Mouse (Mus musculus): ENCODE measurements at regions not wholly inside any gene's neighbourhood (a gene's known extent, or its start where the extent isn't known, plus 50 kb on each side); places are given as distances from the start of the nearest gene placed in this dataset.

DNA sequence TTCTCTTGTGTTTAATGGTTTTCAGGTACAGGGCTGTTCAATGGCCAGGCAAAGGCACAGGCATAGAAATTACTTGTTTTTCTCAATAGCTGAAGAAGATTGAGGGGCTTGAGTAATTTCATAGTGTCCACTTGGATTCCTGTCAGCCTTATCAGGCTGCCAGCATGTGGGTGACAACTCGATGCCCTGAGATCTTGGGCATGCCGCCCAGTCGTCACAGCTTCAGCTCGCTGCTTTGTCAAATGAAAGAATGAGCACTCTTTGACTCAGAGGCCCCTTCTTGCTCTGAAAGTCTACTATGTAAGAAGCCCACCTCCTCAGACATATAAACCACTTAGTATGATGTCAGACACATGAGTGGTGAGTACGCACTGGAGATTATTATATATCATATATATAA, 272.6 kb downstream of the Rwdd3 start:
- no peak for ATAC-seq (replicated peaks; ENCODE audit: poor library complexity)

DNA sequence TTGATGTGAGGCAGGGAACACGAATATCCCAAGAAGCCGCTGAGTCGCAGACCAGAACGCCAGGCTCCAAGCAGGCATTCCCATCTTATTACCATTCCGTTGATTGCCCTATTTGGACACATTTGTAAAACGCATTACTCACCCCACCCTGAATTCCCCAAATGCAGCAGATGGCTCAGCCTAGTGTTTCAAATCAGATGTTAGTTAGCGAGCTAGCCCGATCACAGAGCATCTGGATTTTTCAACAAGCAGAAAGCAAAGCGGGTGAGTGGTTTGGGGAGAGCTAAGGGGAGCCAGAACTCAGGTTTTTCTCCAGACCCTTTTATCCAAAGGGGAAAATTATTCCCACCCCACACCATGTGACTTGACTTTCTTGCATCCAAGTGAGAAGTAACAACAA, 273.2 kb downstream of the Rwdd3 start:
- ATAC-seq (replicated peaks; ENCODE audit: poor library complexity): no peak

DNA sequence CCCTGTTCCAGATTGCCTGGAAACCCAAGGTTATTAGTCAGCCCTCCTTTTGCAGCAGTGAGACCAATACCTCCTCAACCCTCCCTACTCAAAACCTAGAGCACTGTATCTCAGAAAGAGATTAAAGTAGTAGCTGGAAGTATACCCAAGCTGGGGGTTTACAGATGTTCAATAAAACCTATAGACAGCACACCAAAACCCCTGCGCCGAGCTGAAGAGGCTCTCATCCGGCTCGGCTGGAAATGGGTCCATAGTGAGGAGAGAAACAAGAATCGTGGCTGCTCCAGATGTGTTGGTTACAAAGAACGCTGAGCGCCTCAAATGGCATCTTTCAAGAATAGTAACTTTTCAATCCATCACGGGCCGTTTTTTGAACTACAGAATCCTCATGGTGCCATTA, 273.7 kb downstream of the Rwdd3 start:
- no peak for ATAC-seq (replicated peaks; ENCODE audit: poor library complexity)

DNA sequence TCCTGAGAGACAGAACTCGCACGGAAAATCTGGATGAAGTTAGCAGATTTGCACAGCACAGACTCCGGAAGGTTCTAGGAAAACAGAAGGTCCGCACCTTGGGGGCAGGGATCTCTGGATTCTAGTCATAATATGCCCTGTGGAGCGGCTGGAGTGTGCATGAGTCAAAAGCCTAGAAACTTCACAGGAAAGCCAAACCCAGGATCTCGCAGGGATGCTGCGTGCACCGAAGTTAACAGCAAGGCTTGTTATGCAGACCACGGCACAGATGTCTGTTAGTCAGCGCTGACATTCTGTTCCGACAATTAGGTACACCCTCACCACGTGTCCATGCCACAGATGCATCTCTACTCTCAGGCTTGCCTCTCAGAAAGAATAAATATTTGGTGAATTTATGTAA, 274.3 kb downstream of the Rwdd3 start:
- ATAC-seq (replicated peaks; ENCODE audit: poor library complexity): no peak

DNA sequence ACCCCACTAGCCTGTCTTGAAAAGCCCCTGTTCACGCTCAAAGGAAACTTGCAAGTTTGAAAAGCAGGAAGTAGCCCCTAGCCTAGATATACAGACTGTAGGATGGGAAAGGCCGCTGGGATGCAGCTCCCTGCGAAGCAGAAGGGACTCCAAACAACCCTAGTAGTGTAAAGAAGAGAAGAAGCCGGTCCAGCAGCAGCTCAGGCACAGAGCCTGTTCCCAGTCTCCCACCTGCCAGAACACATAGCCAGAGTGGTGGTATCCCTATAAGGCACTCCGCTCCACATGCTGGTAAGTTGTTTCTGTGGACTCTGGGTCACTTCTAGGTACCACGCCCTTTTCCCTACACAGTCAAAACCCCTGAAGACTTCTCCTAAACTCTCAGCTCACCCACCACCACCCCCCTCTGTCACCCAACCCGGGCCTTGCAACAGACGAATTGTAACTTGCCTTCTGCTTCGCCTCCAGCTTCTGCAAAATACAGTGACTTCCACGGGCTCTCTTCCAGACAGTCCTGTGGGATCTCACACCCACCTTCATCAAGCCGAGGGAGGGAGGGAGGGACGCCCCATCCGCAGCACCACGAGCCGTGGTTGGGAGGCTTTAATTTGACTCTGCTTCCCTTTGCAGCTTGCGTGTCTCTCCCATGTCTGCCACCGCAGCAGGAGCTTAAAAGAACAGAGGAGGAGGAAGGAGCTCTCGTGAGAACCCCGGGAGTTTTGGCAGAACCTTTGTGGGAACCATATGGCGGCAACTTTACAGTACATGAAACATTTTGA, 285.2 kb downstream of the Rwdd3 start:
- ATAC-seq (replicated peaks; ENCODE audit: poor library complexity): no peak

DNA sequence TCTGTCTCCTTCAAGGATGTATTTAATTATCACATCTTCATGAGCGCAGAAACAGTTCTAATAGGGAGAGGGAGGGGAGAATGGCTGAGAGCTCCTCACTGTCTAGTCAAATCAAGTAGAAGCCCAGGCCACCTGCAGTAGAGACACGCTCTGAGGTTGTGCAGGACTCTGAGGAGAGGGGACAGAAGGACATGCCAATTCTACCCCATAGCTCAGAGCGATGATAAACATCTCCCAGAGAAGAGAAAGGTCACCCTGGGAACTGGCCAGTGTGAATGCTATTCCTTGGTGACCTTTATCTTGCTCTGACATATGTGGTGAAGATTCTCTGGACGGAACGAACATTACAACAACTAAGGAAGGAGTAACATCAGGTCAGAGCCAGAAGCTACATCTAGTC, 286.1 kb downstream of the Rwdd3 start:
- no peak for ATAC-seq (replicated peaks; ENCODE audit: poor library complexity)

DNA sequence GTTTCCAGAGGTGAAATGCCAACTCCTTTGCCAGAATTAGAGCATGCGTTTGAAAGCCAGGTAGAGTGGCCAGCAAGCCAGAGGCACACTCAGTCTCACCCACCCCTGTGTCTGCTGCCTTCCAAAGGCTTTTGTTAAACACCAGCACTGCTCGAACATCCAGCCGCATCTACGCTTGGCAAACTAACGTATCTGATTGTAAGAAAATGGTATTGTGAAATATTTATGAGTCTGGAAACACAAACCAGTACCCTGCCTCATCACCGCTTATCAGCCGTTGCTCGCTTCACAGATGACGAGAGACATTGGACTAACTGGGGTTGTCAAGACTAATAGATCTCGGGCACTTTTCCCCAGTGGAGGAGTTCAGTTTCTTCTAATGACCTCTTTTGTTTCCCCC, 287.3 kb downstream of the Rwdd3 start:
- ATAC-seq (replicated peaks; ENCODE audit: poor library complexity): no peak

DNA sequence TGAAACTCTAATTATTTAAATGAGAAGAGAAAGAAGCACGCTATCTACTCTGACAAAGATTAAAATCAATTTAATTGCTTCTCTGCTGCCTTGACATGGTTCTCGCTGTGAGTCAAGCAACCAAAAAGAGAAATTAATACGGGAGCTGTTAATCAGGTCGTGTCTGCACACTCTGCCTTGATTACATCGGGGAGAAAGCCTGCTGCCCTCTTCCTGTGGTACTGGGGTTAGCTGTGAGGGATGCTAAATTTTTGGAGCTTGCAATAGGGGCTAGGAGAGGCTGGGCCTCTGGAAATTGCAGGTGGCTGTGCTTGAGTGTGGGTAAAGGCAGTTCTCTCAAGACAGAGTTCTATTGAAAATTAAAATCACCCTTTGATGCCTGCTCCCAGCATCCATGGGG, 287.8 kb downstream of the Rwdd3 start:
- ATAC-seq (replicated peaks; ENCODE audit: poor library complexity): no peak

DNA sequence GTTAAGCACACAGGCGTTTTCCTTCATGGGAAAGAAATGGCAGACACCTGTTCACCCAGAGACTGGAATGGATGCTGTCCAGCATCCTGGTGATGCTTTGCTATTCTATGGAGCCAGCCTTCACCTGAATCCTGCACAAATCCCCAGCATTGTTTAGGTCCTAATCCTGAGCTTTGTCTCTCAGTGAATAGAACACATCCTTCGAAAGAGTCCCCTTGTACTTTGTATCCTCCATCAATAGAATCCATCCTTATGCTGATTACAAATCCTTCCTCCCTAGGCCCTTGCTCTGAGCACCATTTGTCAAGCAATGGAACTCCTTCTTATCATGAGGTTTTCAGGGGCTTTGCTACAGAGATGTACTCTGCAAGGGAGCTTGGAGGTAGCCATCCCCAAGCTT, 292.1 kb downstream of the Rwdd3 start:
- no peak for ATAC-seq (replicated peaks; ENCODE audit: poor library complexity)

DNA sequence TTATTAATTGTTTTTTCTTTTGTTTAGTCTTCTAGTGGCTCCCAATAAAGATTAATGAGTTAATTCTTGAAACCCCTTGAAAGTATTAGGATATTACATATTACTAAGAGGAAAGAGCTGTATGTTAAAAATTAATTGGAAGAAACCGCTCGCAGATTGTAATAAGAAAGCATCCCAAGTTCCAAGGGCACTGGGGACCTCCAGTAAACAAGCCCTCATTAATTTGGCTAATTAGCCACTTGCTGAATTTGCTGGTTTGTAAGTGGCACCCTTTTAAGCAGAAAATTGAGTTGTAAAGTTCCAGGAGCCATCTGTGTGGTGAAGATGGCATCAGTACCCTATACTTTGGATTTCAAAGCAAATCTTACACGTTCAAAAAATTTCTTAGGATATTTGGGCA, 295.8 kb downstream of the Rwdd3 start:
- ATAC-seq (replicated peaks; ENCODE audit: poor library complexity): no peak

DNA sequence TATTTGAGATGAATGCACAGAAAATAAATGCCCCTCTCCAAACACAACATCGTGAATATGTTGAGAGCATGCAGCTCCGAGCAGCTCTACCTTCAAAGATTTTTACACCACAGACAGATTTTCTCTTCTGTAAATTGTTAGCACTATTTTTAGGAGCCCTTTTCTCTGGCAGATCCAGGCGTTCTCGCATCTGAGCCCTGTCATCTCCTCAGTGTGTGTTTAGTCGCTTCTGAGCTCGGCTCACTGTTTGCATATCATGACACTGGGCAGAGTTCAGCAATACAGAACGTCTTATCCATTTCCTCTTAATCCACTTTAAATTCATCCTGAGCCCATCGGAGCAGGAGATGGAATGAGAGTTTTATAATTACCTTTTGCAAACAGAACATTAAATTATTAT, 306.5 kb downstream of the Rwdd3 start:
- ATAC-seq (replicated peaks; ENCODE audit: poor library complexity): no peak

DNA sequence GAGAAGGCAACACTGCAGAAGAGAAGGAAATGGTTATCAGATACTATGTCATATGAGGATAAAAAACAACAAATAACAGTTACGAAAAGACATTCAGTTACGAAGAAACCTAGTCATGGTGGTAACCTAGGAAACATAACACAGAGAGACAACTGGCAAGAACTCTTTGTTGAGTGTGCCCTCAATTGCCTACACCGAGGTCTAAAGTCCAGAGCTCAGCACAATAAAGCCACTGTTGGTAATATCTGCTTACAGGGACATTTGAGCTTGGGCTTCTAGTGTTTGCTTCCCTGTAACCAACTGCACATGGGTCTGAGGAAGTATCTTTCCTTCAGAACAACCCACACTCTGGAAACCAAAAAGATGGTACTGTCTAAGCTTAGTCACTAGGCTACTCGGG, 309.9 kb downstream of the Rwdd3 start:
- no peak for ATAC-seq (replicated peaks; ENCODE audit: poor library complexity)

DNA sequence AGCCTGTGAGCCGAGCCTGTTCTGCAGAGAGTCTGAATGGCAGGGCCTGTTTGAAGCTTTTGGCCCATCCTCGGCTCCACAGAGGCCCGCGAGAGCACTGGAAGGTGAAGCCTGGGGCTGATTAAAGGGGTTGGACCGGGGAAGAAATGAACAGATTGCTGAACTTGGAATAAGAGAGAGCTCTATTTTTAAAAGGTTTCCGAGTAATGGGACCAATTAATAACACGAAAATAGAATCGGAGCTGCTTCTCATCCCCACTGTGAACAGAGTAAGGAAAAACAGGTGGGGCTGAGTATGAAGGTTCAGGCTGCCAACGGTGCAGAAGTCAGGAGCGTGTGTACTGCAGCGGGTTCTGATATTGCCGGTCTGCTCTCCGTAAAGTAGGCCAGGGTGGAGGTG, 313.2 kb downstream of the Rwdd3 start:
- ATAC-seq (replicated peaks; ENCODE audit: poor library complexity): no peak

DNA sequence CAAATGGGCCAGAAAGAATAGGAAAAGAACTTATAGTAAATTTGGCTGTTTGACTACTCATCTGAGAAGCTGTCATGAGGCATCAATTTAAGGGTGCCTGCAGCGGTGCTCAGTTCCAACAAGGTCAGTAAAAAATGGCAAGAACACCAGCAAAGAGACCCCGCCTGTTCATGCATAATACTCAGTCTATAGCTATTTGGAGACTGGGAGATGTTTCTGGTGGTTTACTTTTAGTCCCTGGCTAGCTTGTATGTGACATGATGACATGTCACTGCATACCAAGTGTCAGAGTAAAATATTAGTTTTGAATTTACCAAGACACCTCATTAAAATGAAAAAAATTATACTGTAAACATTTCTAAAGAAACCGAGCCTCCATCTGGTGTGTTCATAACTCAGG, 317.2 kb downstream of the Rwdd3 start:
- ATAC-seq (replicated peaks; ENCODE audit: poor library complexity): no peak

DNA sequence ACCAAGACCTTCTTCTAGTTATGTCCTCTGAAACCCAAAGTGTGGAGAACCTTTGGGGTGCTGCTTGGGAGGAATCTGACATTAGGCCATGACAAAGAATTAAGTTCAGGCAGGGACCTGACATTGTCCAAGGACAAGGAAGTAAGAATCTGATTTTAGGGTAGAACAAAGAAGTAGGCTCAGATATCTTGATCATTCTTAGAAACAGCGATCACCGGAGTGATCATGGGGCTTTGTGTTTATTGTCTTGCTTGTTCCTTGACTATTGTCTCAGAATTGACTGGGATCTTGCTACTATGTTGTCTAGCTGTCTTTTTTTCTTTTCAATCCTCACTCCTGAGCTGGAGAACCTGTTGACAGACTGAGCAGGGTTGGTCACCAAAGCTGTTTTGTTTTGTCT, 327.9 kb downstream of the Rwdd3 start:
- ATAC-seq (replicated peaks; ENCODE audit: poor library complexity): no peak

DNA sequence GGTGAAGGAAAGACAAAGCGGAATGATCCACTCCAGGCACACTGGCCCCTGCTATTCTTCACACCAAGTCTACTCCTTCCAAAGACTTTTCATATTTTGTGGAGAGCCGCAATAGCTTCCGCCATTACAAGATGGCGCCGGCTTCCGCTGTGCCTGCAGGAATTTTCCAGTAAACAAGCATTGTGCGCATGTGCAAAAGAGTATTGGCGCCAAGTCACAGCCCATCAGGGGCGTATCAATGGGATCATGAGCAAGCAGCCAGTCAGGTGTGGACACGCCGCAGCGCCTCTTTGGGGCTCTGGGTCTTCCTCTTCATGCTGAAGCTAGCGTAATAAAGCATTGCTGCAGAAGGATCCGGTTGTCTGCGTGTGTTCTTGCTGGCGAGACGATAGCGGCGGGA, 348.0 kb downstream of the Rwdd3 start:
- ATAC-seq (replicated peaks; ENCODE audit: poor library complexity): no peak

DNA sequence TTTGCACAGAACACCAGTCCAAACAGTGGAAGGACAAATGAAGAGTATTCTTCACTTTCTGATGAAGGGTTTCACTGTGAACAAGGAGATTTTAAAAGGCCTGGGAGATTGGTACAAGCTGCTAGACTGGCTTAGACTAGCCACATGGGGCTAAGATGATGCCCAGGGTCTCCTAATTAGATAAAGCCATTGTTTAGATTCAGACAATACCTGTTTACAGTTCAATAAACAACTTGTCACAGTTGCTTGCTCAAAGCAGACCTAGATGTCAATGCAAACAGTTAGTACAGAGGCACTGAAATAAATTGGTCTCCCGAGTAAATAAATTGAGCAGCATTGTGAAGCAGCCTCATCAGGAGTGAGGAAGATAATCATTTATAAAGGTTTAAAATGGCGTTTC, 359.6 kb downstream of the Rwdd3 start:
- ATAC-seq (replicated peaks; ENCODE audit: poor library complexity): no peak

DNA sequence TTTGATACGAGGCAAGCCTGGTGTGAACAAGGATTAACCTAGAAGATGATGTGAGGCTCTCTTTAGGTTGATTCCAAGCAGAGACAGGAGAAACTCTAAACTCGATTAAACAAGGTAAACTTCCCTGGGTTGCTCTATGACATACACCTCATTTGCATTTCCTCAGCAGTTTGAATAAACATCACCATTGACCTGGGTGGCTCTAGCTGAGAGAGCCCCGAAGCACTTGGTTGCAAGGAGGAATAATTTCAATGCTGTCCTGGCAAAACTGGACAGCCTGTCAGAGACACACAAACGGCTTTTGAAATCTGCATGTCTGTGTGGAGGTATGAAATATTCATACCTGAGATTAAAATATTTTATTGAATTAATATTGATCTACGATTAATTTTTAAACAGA, 361.0 kb downstream of the Rwdd3 start:
- ATAC-seq (replicated peaks; ENCODE audit: poor library complexity): no peak

DNA sequence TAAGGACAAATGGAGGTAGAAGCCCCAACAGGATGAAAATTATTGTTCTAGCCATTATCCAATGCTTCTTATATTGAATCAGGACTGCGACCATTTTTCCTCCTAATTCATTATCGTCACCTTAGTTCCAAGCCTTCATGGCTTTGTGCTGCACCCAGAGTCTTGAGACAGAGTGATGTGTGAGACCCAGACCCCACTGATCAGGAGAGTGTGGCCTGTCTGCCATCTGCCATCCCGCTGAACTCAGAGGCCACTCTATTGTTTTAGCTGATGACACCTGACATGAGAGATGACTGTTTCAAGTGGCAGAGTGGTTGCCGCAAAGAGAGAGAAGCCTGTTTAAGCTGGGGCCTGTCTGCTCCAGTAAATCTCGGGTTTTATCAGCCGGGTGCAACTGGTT, 361.4 kb downstream of the Rwdd3 start:
- no peak for ATAC-seq (replicated peaks; ENCODE audit: poor library complexity)

DNA sequence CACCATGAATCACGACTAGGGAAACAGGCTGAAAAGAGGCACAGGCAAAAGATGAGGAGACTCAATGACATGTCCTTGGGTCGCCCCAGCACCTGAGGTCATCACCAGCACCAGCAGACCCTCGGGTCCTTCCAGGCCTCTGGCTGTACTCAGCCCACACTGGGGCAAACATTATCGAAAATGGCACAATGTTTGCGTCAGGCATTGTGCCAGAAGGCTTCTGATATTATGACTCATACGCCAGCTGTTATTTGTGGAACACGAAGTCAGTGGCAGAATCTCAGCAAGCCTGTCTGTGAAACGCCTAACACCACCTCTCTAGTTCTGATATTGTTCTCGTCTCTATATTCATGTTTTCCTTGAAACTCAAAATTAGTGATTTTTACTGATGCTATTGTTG, 384.8 kb downstream of the Rwdd3 start:
- ATAC-seq (replicated peaks; ENCODE audit: poor library complexity): no peak

DNA sequence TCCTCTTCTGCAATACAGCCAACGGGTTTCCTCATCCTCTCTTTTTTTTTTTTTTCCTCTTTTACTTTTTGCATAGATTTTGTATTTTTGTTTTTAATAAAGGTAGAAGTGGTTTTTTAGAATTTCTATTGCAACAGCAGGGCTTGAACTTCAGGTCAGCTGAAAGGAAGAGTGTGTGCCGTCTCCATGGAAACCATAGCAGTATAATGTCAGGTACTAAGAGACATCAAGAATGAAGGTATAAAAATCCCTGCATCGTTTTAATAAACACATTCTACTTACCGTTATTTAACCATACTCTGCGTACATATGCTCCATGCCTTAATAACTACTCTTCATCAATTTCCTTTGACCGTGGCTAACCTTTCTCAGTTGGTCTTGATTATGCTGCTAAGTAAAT, 390.0 kb downstream of the Rwdd3 start:
- no peak for ATAC-seq (replicated peaks; ENCODE audit: poor library complexity)

DNA sequence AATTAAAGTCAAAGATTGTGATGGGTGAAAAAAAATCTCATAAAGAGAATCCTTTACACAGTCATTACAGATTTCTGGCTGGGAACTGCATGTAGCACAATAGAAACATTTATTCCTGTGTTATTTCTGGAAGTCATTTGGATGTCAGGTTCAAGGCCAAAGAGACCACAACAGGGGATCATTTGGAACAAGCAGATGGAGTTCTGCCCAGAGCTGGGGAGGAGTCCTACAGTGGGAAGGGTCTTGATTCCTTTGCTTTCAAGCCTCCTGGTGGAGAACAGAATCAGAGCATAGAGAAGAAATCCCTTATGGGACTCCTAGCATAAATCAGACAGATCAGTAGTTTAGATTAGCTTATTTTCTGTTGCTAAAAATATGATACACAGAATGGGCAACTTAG, 392.4 kb downstream of the Rwdd3 start:
- ATAC-seq (replicated peaks; ENCODE audit: poor library complexity): no peak

DNA sequence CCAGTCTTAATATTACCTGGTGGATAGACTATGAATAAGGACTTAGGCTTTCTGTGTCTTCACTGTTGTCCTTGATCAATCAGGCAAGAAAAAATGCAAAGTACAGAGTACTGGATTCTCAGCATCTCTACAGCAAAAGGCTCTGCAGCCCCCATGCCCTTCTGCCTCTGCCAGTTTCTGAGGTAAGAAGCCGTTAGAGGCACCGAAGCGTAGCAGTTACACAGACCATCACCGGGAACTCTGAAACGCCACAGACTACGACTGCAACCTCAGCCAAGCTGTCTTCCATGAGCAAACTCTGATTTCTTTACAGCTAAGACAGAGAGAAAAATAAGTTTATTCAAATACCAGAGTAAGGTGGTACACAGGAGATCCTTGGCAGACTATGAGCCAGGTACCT, 396.5 kb downstream of the Rwdd3 start:
- ATAC-seq (replicated peaks; ENCODE audit: poor library complexity): no peak

DNA sequence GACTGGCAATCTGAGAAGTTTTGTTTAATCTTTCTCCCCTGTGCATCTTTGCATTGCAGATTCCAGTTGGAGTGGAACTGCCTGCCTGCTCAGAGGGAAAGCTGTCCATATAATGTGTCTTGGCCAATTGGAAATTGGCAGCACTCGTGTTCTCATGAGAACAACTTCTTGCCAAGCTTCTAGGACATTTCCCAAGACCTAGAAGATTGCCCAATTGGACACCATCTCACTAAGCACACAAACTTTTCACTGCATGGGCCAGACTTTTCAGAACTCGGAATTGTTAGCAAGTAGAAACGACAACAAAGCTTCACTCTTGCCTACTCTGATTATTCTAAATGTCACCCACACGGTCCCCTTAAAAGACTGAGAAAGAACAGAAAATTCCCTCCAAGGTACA, 409.8 kb downstream of the Rwdd3 start:
- no peak for ATAC-seq (replicated peaks; ENCODE audit: poor library complexity)

All from megakaryocyte progenitor cell, adult 5-6 weeks (primary cell).